Mouse (Mus musculus) B cell, adult 2 months (primary cell): Measurements from ENCODE around the gene I830077J02Rik.
"Not testable (repeated sequence)": the region's sequence is repeated elsewhere in the genome, so short reads cannot be mapped to it uniquely, and the experiment has no call there.

Experiments used
- DNase-seq, 2 experiments: peaks; one replicate each; pipeline ENCODE4 v3.0.0; 2022

Gene I830077J02Rik

GRCm38 (mm10) chr3:105932240-105933071, at the start of gene I830077J02Rik:
TSS of gene I830077J02Rik (minus strand) at chr3:105932664.
- no peak for DNase-seq

DNA sequence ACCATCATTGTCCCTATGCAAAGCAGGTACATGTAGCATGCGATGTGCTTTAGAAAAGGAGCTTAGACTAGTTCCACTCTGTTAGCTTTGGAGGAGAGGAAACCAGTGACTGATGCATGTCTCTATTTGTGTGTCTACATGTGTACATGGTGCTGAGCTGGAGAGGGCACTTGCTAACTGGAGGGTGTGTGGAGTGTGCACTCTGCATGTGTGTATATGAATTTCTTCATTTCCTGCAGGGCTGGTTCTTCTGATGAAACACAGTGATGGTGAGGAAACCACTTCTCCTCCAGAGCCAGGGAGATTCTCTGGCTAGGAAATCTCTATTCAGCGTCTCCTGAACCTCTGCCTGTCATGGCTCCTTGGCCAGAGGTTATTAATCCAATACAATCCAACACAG, 41.7 kb upstream of the I830077J02Rik start:
- no peak for DNase-seq

- no peak for DNase-seq
These were observed 40.9 kb upstream of the I830077J02Rik start, which contains the start of gene Ovgp1 for GRCm38 (mm10) chr3:105973411-105973810. TSS of gene Ovgp1 (plus strand) at chr3:105973711.

DNA sequence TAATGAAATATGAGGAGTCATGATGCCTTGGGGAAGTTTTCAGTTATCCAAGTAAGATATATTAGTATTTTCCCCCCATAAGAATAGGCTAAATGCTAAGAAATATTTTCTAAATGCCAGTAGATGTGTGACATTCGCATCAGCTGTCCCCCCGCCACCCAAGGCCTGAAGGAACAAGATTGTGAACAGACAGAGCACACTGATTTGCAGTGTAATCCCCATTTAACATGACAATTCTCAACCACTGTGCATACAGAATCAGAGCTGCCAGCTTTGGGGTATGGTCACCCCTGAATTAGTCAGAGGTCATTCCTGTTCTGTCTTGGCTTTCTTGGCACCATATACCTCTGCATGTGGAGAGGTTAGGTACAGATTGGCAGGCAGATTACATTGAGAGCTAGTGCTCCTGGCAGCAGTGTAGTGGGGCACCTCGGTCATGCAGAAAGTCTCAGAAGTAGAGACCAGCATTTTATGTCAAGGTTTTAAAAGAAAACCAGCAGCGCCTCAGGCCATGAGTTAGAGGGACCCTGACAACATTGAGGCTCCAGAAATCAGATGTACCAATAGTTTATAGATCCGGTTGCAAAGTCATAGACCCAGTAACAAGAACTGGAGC, 39.5 kb upstream of the I830077J02Rik start:
- DNase-seq: no peak

DNA sequence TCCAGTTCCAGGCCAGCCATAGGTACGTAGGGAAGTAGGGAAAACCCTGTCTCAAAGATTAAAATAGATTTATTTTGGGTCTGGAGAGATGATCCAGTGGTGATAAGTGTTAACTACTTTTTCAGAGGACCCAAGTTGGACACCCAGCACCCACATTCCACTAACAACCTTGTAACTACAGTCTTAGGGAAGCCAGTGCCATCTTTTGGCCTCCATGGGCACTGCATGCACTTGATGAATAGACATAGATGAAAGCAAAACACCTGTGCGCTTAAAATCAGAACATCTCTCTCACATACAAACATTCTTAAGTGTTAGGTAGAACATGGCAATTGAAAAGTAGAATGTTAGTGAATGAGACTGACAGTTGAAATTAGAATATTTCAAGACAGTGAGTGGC, 28.2 kb upstream of the I830077J02Rik start:
- peak; percentile 37 to 47 for DNase-seq

DNA sequence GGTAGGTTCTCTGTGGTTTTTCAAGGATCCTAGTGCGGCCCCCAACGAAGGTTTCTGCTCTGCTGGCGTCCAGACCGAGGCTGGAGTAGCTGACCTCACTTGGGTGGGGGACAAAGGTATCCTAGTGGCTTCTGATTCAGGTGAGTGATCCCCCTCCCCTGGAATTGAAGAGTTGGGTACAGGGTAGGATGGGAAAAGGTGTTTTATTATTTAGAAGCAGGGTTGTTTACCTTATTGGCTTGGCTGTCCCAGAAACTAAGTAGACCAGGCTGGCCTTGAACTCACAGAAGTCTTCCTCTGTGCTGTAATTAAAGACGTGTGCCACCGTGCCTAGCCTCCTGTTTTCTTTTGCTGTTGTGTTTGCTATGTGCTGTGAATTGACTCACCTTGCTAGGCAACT, 27.5 kb upstream of the I830077J02Rik start, which contains the start of gene Atp5f1:
TSS of gene Atp5f1 (minus strand) at position 101 of the 400 bp plus-strand sequence.
- DNase-seq: no peak

- DNase-seq: no peak
These were observed 27.1 kb upstream of the I830077J02Rik start for GRCm38 (mm10) chr3:105959585-105959984.

- DNase-seq: peak; percentile 95 to 97
These were observed 26.6 kb upstream of the I830077J02Rik start, which contains the start of gene Wdr77 for GRCm38 (mm10) chr3:105958974-105959580. TSS of gene Wdr77 (plus strand) at chr3:105959369.

DNA sequence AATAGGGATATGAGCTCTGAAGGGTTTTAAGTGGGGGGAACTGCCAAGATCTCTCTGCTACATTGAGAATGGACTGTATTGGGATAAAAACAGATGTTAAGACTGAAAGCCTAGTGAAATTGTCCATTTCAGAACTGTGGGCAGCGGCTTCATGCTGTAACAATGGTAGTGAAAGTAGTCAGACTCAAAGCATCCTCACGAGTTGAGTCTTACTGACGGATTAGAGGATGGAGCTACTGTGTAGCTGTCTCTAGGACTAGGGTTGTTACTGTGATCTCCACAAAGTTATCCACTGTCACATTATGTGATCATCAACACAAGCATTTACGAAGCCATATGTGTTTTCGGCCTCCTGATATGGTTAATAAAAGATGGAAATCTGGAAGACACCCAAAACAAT, 25.7 kb upstream of the I830077J02Rik start:
- no peak for DNase-seq

- no peak for DNase-seq
These were observed 24.8 kb upstream of the I830077J02Rik start for GRCm38 (mm10) chr3:105957235-105957634.

DNA sequence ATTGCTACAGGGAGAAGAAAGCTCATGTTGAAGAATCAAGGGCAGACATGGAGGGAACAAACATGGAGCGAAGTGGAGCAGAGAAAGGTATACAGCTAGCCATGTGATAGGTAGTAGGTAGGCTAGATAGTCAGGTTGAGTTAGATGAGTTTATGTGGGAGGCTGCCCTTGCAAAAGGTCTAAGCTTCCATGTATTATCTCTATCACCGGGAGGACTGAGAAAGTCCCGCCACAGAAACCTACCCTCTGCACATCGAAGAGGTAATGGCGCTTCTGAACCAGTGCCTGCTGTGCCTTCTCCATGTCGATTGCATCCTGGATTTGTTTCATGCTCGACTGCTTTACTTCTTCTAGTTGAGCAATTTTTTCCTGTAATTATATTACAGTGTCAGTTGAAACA, 18.9 kb upstream of the I830077J02Rik start:
- no peak for DNase-seq

- no peak for DNase-seq
These were observed 3.6 kb upstream of the I830077J02Rik start for GRCm38 (mm10) chr3:105936111-105936510.

DNA sequence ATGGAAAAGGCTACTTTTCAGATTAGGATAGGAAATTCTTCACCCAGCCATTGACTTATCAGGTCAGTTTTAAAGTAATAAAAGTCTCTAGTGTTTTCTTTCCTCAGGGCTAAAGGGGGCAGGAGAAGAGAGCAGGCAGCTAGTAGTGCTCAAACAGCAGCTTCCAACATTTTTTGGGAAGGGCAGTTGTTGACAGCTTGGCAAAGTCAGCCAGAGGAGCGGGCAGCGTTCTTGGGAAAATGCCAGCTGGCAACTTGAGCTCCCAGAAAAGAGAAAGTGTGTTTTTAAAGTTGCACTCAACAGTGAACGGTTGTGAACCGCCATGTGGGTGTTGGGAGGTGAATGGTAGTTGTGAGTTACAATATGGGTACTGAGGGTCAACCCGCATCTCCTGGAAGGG, 2.6 kb upstream of the I830077J02Rik start:
- DNase-seq: no peak

DNA sequence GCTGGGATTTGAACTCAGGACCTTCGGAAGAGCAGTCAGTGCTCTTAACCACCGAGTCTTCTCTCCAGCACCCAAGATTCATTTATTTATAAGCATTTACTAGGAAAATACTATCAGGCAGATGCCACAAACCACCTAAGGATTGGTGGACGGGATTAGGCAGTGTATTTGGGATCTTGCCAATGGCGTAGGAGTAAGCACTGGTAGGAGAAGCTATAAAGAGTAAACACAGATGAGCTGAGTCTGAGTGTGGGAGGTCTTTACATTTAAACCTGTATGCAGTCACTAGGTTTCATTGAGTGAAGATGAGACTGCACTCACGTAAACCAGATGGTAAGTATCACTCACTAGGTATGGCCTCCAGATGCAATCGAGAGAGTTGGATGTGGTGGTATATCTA, 1.5 kb upstream of the I830077J02Rik start:
- no peak for DNase-seq

DNA sequence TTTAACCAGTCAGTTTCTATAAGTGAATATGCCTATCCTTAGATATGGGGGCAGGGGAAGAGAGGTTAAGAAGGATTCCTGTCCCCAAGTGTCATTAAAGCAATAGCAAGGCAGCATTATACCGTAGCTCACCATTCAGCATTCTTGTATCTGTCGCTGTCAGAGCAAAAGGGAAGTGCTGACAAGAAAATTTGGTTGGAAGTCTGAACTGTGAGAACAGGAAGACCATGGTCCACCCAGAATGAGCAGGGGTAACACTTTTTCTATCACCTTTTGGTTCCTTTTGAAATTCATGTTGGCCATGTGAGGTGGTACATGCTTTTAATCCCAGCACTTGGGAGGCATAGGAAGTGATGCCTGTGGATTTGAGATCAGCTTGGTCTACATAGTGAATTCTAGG, 1.4 kb downstream of the I830077J02Rik start:
- no peak for DNase-seq

- DNase-seq: no peak
These were observed 2.6 kb downstream of the I830077J02Rik start for GRCm38 (mm10) chr3:105929821-105930220.

DNA sequence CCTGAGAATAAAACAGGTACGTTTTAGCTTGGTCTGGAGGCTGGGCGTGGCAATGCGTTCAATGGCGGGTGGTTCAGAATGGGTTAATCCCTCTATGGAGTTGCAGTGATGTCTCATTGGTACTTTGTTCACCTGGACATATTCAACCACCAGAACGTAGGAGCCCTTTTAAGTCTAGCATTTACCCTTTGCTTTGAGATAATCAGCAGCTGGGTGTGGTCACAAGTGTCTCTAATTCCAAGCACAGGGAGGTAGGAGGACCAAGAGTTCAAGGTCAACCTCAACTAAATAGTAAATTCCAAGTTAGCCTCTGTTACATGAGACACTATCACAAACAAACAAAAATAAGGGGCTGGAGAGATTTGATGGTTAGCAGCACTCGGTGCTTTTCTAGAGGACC, 3.7 kb downstream of the I830077J02Rik start:
- DNase-seq: no peak

DNA sequence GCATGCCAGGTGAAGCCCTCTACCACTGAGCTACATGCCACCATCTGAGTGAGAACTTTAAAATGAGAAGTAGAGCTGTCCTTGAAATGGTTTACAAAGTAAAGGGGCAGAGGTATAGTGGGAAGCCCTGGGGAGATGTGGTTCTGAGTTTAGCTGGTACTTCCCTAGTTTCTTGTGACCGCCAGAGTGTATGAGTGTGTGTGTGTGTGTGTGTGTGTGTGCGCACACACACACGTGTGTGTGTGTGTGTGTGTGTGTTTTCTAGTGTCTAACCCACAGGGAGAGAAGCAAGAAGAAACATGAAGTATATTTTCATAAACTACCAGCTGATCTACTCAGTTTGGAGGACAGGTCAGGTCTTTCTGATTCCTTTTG, 4.3 kb downstream of the I830077J02Rik start:
- peak in 1 of 2 experiments; percentile 42 for DNase-seq

DNA sequence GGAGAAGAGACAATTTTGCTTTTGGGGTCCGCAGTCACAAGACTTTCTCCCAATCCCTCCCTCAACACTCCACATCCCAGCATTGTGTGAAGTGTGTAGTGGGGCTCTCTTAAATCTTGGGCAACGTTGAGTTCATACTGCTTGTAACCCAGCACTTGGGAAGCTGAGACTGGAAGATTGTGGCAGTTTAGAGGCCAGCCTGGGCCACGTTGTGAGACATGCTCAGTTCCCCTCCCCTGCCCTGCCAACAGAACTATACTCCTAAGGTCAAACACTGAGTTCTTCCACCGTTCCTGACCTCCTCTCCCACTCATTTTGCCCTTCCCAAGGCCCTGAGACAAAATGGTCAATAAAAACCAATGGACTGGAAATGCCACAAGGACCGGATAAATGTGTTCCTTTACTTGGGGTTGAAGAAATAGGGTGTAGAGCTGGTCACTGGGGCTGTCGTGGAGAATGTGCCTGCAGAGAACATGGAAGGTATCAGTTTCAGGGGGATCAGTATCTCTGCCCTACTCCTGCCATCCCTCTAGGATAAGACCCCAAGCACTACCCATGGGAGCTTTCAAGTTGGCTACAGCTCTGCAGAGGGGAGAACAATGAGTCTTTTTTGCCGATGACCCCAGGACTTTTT, 4.8 kb downstream of the I830077J02Rik start:
- DNase-seq: no peak

DNA sequence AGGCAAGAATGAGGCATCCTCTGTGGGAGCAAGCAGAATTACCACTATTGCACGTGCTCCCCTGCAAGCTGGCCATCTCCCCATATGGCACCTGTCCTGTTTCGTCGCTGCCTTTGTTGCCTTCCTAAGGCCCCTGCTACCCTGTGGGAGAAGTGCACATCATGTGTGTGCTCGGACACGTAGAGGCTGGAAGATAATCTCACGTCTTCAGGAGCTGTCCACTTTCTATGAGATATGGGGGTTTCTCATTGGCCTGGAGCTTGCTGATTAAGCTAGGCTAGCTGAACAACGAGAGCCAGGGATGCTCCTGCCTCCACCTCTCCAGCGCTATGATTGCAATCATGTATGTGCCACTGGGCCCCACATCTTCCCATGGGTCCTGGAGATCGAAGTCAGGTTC, 7.8 kb downstream of the I830077J02Rik start:
- no peak for DNase-seq

GRCm38 (mm10) chr3:105921959-105922358, 10.5 kb downstream of the I830077J02Rik start:
- DNase-seq: peak; percentile 31 to 36

DNA sequence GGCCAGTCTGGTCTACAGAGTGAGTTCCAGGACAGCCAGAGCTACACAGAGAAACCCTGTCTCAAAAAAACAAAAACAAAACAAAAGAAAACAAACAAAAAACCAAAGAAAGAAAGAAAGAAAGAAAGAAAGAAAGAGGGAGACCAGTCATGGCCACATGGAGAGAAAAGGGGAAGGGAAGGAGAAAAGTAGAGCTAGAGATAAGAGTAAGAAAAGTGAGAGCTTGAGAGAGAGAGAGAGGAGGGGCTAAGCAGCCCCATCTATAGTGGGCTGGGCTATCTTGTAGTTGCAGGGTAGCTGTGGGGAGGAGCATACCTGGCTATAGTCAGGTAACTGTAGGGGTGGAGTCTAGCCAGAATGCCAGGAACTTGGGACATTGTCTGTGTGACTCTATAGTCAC, 11.7 kb downstream of the I830077J02Rik start:
- DNase-seq: not testable (repeated sequence)

GRCm38 (mm10) chr3:105918355-105918745, 14.1 kb downstream of the I830077J02Rik start:
- DNase-seq: no peak
